Mouse (Mus musculus) kidney, embryonic 15.5 days (tissue): ENCODE results near the gene Aimp2. TPM values are rescaled to one million over a fixed set of nuclear protein-coding genes. Genes with fewer than 3 reads are reported as not detected.

Experiments
- ATAC-seq: fragments of 200-750 bp; cut with Nextera tagmentation; replicated peaks from 2 replicates; pipeline ENCODE4 v1.8.0; 2017; ENCODE audit warnings: moderate TSS enrichment; ENCODE audit not compliant: low FRiP score
- H3K27ac ChIP-seq: fragments of 300-500 bp; sonication (generic); 2 replicates; pipeline ENCODE4 v1.5.1; 2015; ENCODE audit warnings: mild to moderate bottlenecking, inconsistent platforms
- H3K27me3 ChIP-seq: fragments of 300-500 bp; sonication (generic); 2 replicates; pipeline ENCODE4 v1.6.1; 2015; ENCODE audit warnings: inconsistent platforms
- H3K36me3 ChIP-seq: fragments of 300-500 bp; sonication (generic); 2 replicates; pipeline ENCODE4 v1.6.1; 2015; ENCODE audit warnings: inconsistent platforms
- H3K4me1 ChIP-seq: fragments of 300-500 bp; sonication (generic); 2 replicates; pipeline ENCODE4 v1.6.1; 2015; ENCODE audit warnings: inconsistent platforms
- H3K4me2 ChIP-seq: fragments of 300-500 bp; sonication (generic); 2 replicates; pipeline ENCODE4 v1.6.1; 2015; ENCODE audit warnings: moderate library complexity, mild to moderate bottlenecking, inconsistent platforms
- H3K4me3 ChIP-seq: fragments of 300-500 bp; sonication (generic); replicated peaks from 2 replicates; pipeline ENCODE4 v1.5.1; 2015; ENCODE audit warnings: mild to moderate bottlenecking, inconsistent platforms
- H3K9ac ChIP-seq: fragments of 300-500 bp; sonication (generic); 2 replicates; pipeline ENCODE4 v1.6.1; 2015; ENCODE audit warnings: mild to moderate bottlenecking, inconsistent platforms
- H3K9me3 ChIP-seq: fragments of 300-500 bp; sonication (generic); replicated peaks from 2 replicates; pipeline ENCODE4 v1.6.1; 2016; ENCODE audit warnings: inconsistent platforms
- WGBS: fragments of 180-500 bp; shearing (Covaris S2); methylation state at CpG from one replicate; pipeline ENCODE4 v1.1.7; 2015; ENCODE audit warnings: mixed read lengths; 5-methylcytosine and 5-hydroxymethylcytosine counted together
- polyA plus RNA-seq: library from polyadenylated mRNA; unstranded; fragments of >200 nt; fragmentation: Nextera tagmentation; extraction: Ambion mirVana; gene quantifications from 2 replicates; pipeline ENCODE4 v1.2.1, GENCODE M21; 2015

The Aimp2 gene
- polyA plus RNA-seq, 1 experiment from 2014 or later, result 113 TPM

DNA sequence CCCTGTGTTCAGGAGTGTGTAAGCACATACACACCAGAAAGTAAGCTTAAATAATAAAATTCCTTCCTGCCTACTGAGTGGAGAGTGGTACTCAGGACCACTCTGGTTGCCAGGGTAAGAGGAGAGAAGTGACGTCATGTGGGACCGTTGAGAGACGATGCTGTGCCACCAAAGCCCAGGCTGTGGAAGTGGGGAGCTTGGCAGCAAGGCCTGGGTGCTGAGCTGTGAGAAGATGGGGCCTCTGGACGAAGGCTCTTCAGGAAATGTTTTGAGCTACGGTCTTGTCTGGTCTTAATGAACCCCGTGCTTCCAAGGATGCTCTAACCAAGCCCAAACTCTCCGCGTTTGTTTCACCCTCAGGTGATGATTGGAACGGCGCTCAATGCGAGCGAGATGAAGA is 21.0 kb upstream of the Aimp2 start:
- Histone ChIP-seq H3K4me1 (peaks cover 6% of the 10 kb centered on the region; the same call in 1 of the 2 replicates), H3K4me2 (no peak overlapping the region), H3K9me3 (no peaks in the 10 kb centered on the region), H3K27ac (no peak overlapping the region), H3K36me3 (peaks cover 59% of the 10 kb centered on the region), H3K9ac (no peak overlapping the region), H3K27me3 (no peaks in the 10 kb centered on the region), H3K4me3 (no peak overlapping the region)
- ATAC-seq, result no peak
- WGBS, result 92% methylated on average over 12 of the region's 12 CpGs

DNA sequence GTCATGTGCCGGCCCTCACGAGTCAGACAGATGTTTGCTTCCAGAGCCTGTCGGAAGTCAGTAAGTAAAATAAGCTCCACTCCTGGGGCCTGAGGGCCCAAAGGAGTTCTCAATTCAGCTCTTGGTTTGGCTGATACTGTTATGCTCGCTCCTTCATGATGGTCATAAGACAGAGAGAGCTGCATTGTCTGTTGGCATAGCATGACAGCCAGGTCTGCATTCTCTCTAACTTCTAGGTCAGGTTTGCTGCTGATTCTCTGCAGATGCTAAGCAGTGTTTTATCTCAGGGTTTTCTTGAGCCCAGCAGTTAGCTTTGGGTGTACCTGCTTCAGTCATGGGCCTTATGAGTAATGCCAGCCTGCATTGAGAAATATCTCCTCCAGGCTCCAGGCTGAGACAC is 19.6 kb upstream of the Aimp2 start:
- Histone ChIP-seq H3K4me1 (peaks cover 6% of the 10 kb centered on the region; the same call in 1 of the 2 replicates), H3K27me3 (no peaks in the 10 kb centered on the region), H3K9ac (no peak overlapping the region), H3K4me3 (no peak overlapping the region), H3K27ac (no peak overlapping the region), H3K9me3 (no peaks in the 10 kb centered on the region), H3K36me3 (peaks cover 72% of the 10 kb centered on the region), H3K4me2 (no peak overlapping the region)
- 86% methylated on average over 4 of the region's 4 CpGs for WGBS
- ATAC-seq, result no peak

DNA sequence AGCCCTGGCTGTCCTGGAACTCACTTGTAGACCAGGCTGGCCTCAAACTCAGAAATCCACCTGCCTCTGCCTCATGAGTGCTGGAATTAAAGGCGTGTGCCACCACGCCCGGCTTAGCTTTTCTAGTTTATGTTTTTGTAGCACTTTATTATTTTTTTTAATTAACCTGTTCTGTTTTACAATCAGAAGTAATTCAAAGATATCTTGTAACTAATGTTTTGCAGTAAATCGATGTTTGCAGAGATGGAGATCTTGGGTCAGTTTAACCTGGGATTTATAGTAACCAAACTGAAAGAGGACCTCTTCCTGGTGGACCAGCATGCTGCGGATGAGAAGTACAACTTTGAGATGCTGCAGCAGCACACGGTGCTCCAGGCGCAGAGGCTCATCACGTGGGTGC is 18.2 kb upstream of the Aimp2 start, which contains the start of gene Gm42421:
Gene Gm42421, plus strand, starts transcription at position 301 of the 400 bp plus-strand sequence.
- no peaks in the 10 kb centered on the region for H3K27me3 ChIP-seq
- H3K4me3 ChIP-seq, result no peak within 1 kb of the TSS
- H3K9ac ChIP-seq, result no peak within 1 kb of the TSS
- no peak within 1 kb of the TSS for H3K4me2 ChIP-seq
- H3K4me1 ChIP-seq, result peaks cover 5% of the 10 kb centered on the region; the same call in 1 of the 2 replicates
- ATAC-seq, result no peak
- peaks cover 85% of the 10 kb centered on the region for H3K36me3 ChIP-seq
- H3K27ac ChIP-seq, result no peak within 1 kb of the TSS
- no peaks in the 10 kb centered on the region for H3K9me3 ChIP-seq
- 93% methylated on average over 8 of the region's 8 CpGs for WGBS

DNA sequence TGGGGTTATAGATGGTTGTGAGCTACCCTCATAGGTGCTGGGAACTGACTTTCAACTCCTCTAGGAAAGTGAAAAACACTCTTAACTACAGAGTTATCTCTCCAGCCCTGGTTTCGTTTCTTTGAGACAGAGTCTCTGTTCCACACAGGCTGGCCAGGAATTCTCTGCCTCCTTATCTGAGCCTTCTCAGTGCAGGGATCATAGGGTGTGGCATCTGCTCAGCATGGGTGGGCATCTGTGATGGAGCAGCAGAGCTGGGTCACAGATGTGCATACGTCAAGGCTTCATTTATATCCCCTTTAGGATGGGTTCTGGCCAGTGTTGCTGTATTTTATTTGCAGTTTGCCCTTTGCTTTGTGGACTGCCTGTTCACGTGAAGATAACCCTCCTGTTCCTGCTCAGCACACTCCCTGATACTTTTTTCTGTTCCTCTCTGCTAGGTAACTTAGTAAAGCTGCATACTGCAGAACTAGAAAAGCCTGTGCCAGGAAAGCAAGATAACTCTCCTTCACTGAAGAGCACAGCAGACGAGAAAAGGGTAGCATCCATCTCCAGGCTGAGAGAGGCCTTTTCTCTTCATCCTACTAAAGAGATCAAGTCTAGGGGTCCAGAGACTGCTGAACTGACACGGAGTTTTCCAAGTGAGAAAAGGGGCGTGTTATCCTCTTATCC is 15.3 kb upstream of the Aimp2 start:
- H3K27me3 ChIP-seq, result no peaks in the 10 kb centered on the region
- H3K4me3 ChIP-seq, result no peak overlapping the region
- H3K27ac ChIP-seq, result no peak overlapping the region
- no peak for ATAC-seq
- 89% methylated on average over 6 of the region's 6 CpGs for WGBS
- H3K9me3 ChIP-seq, result no peaks in the 10 kb centered on the region
- H3K36me3 ChIP-seq, result peaks cover 91% of the 10 kb centered on the region
- H3K4me1 ChIP-seq, result no peaks in the 10 kb centered on the region
- no peak overlapping the region for H3K4me2 ChIP-seq
- no peak overlapping the region for H3K9ac ChIP-seq

DNA sequence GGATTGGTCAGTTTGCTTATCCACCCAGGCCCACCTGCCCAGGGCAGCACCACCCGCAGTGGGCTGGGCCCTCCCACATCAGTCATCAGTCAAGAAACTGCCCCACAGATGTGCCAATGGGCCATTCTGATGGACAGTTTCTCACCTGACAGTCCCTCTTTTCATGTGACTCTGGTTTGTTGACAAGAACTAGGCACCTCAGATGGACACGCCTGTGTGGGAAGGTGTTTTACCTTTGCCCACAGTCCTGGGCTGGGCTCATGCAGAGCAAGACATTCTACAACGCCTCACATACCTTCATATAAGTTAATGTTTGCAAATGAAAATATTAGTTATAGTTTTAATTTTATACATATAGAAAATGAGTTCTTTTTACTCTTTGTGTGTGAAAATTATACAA is 8.5 kb upstream of the Aimp2 start:
- H3K4me1 ChIP-seq, result no peaks in the 10 kb centered on the region
- H3K36me3 ChIP-seq, result peaks cover 85% of the 10 kb centered on the region
- no peak overlapping the region for H3K9ac ChIP-seq
- H3K27me3 ChIP-seq, result no peaks in the 10 kb centered on the region
- H3K4me2 ChIP-seq, result no peak overlapping the region
- H3K27ac ChIP-seq, result no peak overlapping the region
- H3K4me3 ChIP-seq, result no peak overlapping the region
- no peak for ATAC-seq
- 96% methylated on average over 3 of the region's 3 CpGs for WGBS
- H3K9me3 ChIP-seq, result no peaks in the 10 kb centered on the region

DNA sequence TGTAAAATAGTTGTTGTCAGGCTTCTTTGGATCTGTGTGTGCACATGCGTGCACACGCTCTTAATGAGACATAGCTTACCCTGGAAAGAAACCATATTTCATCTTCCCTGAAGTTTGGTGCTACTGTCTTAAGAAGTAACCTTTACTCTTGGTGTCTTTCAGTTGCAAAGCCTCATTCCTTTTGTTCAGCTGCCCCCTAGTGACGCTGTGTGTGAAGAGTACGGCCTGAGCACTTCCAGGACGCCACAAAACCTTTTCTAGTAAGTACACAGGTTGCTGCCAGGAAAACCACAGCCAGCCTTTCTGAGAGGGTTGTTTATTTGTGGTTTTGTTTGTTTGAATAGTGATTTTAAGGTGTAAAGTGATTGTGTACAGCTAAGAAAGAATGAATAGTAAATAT is 7.8 kb upstream of the Aimp2 start:
- ATAC-seq, result no peak
- H3K4me2 ChIP-seq, result no peak overlapping the region
- peaks cover 78% of the 10 kb centered on the region for H3K36me3 ChIP-seq
- H3K4me1 ChIP-seq, result no peaks in the 10 kb centered on the region
- H3K27ac ChIP-seq, result no peak overlapping the region
- no peaks in the 10 kb centered on the region for H3K9me3 ChIP-seq
- H3K27me3 ChIP-seq, result no peaks in the 10 kb centered on the region
- no peak overlapping the region for H3K9ac ChIP-seq
- WGBS, result 55% methylated on average over 5 of the region's 5 CpGs
- no peak overlapping the region for H3K4me3 ChIP-seq

DNA sequence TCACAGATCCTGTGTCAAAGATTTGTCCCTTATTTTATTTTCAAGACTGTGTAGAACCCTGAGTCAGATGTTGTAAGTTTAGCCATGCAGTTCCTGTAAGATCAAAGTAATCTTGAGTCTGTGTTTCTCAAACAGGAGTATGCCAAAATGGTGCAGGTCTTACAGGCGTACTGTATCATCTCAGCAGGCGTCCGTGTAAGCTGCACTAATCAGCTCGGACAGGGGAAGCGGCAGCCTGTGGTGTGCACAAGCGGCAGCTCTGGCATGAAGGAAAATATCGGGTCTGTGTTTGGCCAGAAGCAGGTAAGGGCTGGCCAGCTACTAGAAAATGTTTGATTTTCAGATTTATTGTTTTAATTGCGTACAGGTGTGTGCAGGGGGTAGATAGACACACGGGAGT is 6.6 kb upstream of the Aimp2 start:
- Histone ChIP-seq H3K4me2 (no peak overlapping the region), H3K4me3 (no peak overlapping the region), H3K9me3 (no peaks in the 10 kb centered on the region), H3K9ac (no peak overlapping the region), H3K27me3 (no peaks in the 10 kb centered on the region), H3K27ac (no peak overlapping the region), H3K4me1 (peaks cover under 1% of the 10 kb centered on the region), H3K36me3 (peaks cover 71% of the 10 kb centered on the region)
- ATAC-seq, result no peak
- WGBS, result 97% methylated on average over 9 of the region's 9 CpGs

DNA sequence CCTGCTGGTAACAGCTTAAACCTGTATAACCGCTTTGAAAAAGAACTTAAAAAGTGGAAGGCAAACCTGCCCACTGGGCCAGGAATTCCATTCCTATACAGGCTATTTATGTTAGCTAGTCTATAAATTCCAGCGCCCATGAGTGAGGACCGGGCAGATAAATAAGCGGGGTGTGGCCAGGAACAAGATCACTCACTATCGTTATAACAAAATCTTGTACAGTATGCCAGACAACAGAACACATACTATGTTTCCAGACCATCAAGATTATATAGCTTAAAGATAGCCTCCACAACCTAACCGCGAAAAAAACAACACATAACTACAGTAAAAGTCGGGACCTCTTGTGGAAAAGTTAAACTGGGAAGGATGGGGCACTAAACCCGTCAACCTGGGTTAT is 721 bp downstream of the Aimp2 start:
- no peak for ATAC-seq
- Histone ChIP-seq H3K27me3 (no peaks in the 10 kb centered on the region), H3K9ac (peak overlapping the region; percentile 68), H3K27ac (peak overlapping the region; percentile 89), H3K4me3 (peak overlapping the region; percentile 79), H3K36me3 (peaks cover 30% of the 10 kb centered on the region), H3K4me2 (peak overlapping the region; percentile 80), H3K9me3 (no peaks in the 10 kb centered on the region), H3K4me1 (peaks cover 51% of the 10 kb centered on the region)
- 1% methylated on average over 9 of the region's 9 CpGs for WGBS

DNA sequence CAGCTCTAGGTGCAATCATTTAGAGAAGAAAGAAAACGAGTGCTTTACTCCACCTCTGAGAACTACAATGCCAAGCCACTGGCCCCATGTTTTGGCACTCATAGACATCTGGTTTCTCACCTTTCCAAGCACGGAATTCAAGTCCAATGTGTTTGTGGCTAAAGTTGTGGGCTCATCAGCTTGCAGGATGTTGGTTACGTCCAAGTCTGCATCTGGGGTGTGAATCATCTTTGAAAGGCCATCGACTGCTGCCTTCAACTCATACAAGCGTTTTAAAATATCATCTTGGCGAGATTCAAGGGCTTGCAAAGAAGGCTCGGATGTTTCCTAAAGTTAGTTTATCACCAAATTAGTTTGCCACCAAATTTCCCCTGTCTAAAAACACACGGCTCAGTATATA is 3.2 kb downstream of the Aimp2 start:
- 79% methylated on average over 8 of the region's 8 CpGs for WGBS
- Histone ChIP-seq H3K4me1 (peaks cover 51% of the 10 kb centered on the region), H3K4me3 (no peak overlapping the region), H3K9ac (no peak overlapping the region), H3K36me3 (peaks cover 47% of the 10 kb centered on the region), H3K9me3 (no peaks in the 10 kb centered on the region), H3K4me2 (no peak overlapping the region), H3K27ac (no peak overlapping the region), H3K27me3 (no peaks in the 10 kb centered on the region)
- ATAC-seq, result no peak

DNA sequence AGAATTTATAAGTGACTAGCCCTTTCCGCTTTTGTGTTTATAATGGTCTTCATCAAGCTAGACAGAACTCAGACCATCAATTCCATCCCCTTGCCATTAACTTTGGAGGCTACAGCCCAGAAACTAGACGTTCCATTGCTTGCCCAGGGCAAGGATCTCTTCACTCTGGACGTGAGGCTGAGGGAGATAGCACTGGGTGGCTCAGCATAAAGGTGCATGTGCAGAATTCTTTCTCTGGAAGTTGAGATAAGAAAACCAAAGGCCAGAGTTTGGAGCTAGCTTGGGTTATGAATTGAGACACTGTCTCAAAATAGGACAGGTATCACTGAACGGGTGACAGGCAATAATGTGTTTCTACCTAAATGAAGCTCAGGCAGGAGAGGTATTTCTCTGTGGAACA is 5.8 kb downstream of the Aimp2 start:
- Histone ChIP-seq H3K9me3 (no peaks in the 10 kb centered on the region), H3K36me3 (peaks cover 73% of the 10 kb centered on the region), H3K27ac (no peak overlapping the region), H3K4me2 (no peak overlapping the region), H3K4me3 (no peak overlapping the region), H3K9ac (no peak overlapping the region), H3K4me1 (peaks cover 39% of the 10 kb centered on the region), H3K27me3 (no peaks in the 10 kb centered on the region)
- WGBS, result 83% methylated on average over 4 of the region's 4 CpGs
- ATAC-seq, result no peak

DNA sequence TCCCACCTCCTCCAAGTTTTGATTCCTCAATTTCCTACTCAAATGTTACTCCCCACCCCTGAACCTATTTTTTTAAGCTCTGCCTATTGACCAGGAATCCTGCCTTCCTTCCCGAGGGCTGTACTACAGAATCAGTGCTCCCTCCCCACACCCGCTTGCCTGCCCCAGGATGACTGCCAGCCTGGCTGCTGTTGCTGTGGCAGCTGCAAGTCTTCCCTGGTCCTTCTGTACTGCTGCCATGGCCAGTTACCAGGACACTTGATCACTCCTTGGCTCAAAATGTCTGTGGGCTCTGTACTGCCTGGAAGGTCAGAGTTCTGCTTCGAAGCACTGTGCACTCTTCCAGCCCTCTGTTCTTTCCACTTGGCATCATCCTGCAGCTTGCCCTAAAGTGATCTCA is 7.5 kb downstream of the Aimp2 start:
- peaks cover 90% of the 10 kb centered on the region for H3K36me3 ChIP-seq

DNA sequence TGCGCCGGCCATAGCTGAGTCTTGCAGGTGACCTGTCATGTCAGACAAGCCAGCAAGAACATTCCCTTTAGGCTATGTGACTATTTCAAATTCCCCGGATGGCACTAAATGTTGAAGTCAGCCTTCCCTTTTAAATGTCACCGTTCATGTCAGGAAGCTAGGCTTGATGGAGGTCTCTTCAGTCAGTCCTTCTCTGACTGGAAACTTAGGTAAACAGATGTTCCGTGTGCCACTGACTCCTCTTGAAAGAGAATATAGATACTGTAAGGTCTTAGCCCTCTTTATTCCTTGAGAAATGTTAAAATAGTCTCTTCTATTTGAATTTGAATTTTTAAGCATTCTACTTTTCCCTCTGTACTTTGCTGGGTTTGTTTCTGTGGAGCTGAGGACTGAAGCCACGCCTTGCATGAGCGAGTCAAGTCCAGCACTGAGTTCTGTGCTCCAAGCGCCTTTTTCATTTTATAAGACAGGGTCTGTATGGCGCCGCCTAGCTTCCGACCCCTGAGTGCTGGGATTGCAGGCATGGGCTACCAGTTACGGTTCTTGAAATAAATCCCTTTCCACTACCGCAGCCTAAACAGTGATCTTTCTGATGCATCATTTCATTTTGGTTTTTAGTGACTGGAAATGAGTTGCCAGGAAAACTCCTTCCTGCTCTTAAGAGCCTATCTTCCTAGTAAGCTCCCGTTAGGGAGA is 11.9 kb downstream of the Aimp2 start, which contains the start of gene Ankrd61:
Gene Ankrd61, minus strand, starts transcription at position 51 of the 696 bp plus-strand sequence.
- no peak within 1 kb of the TSS for H3K4me3 ChIP-seq
- no peak within 1 kb of the TSS for H3K4me2 ChIP-seq
- no peak within 1 kb of the TSS for H3K9ac ChIP-seq
- H3K9me3 ChIP-seq, result no peaks in the 10 kb centered on the region
- H3K27me3 ChIP-seq, result no peaks in the 10 kb centered on the region
- H3K27ac ChIP-seq, result no peak within 1 kb of the TSS
- no peak for ATAC-seq
- H3K4me1 ChIP-seq, result 0 out of 2 replicates have a peak, but pooled peaks cover 2% of the 10 kb centered on the region
- WGBS, result 88% methylated on average over 14 of the region's 14 CpGs
- peaks cover 87% of the 10 kb centered on the region for H3K36me3 ChIP-seq

More for the DNA sequence above, 7.5 kb downstream of the Aimp2 start:
- no peaks in the 10 kb centered on the region for H3K27me3 ChIP-seq
- no peak overlapping the region for H3K9ac ChIP-seq
- no peak for ATAC-seq
- H3K9me3 ChIP-seq, result no peaks in the 10 kb centered on the region
- no peak overlapping the region for H3K27ac ChIP-seq
- H3K4me1 ChIP-seq, result peaks cover 22% of the 10 kb centered on the region
- no peak overlapping the region for H3K4me3 ChIP-seq
- no peak overlapping the region for H3K4me2 ChIP-seq
- 71% methylated on average over 3 of the region's 3 CpGs for WGBS
